Mouse (Mus musculus) cerebellum, adult 2 months (tissue): ENCODE results near the gene Atxn7l1.

Source experiments
- CTCF ChIP-seq: fragments of 200-500 bp; IDR thresholded peaks from 2 replicates; pipeline ENCODE4 v1.5.1; 2011; ENCODE audit warnings: low read depth, mild to moderate bottlenecking, control low read depth, low read length, moderate library complexity, borderline replicate concordance; ENCODE audit not compliant: insufficient read depth
- POLR2A ChIP-seq: fragments of 200-500 bp; IDR thresholded peaks from 2 replicates; pipeline ENCODE4 v1.6.1; 2011; ENCODE audit warnings: low read length, control low read depth, borderline replicate concordance; ENCODE audit not compliant: insufficient read depth

GRCm38 (mm10) chr12:33404996-33405395 lies 257.5 kb downstream of the Atxn7l1 start:
- TF ChIP-seq POLR2A, result no peak
- no peak for TF ChIP-seq CTCF
